Mouse (Mus musculus): ENCODE data around the gene H2-DMb2. TPM values are rescaled to one million over a fixed set of nuclear protein-coding genes. Genes with fewer than 3 reads are reported as not detected.

The H2-DMb2 gene
- polyA plus RNA-seq, 1 experiment = not detected

GRCm38 (mm10) chr17:34117421-34118112 lies 25.5 kb upstream of the H2-DMb2 start:
- Histone ChIP-seq H3K36me3 (ENCODE audit: control insufficient read depth, insufficient read depth, low read length, poor library complexity, severe bottlenecking) (peaks cover 67% of the 10 kb centered on the region), H3K9ac (ENCODE audit: low read depth, poor library complexity, severe bottlenecking) (peak overlapping the region; percentile 96), H3K9me3 (replicated peaks; ENCODE audit: control insufficient read depth, insufficient read depth, low read length, poor library complexity, severe bottlenecking) (no peaks in the 10 kb centered on the region), H3K27me3 (ENCODE audit: control insufficient read depth, insufficient read depth, low read length, poor library complexity, severe bottlenecking) (no peaks in the 10 kb centered on the region), H3K4me1 (ENCODE audit: control insufficient read depth, insufficient read depth, low read length) (no peaks in the 10 kb centered on the region), H3K4me3 (ENCODE audit: low read depth, low read length) (peak overlapping the region; percentile 96), H3K27ac (ENCODE audit: insufficient read depth, low read length) (no peak overlapping the region)
- TF ChIP-seq EP300 (IDR thresholded peaks at IDR 0.05; ENCODE audit: insufficient read depth, low read depth, low read length) (no peak), POLR2A (IDR thresholded peaks at IDR 0.05; ENCODE audit: insufficient read depth, low read length) (no peak), CTCF (IDR thresholded peaks at IDR 0.05; ENCODE audit: low read depth, low read length) (no peak)

GRCm38 (mm10) chr17:34118113-34118872 lies 24.8 kb upstream of the H2-DMb2 start:
- Histone ChIP-seq H3K9ac (ENCODE audit: low read depth, poor library complexity, severe bottlenecking) (peak overlapping the region; percentile 96), H3K27ac (ENCODE audit: insufficient read depth, low read length) (peak overlapping the region; percentile 46; the same call in 1 of the 2 replicates), H3K9me3 (replicated peaks; ENCODE audit: control insufficient read depth, insufficient read depth, low read length, poor library complexity, severe bottlenecking) (no peaks in the 10 kb centered on the region), H3K4me1 (ENCODE audit: control insufficient read depth, insufficient read depth, low read length) (no peaks in the 10 kb centered on the region), H3K27me3 (ENCODE audit: control insufficient read depth, insufficient read depth, low read length, poor library complexity, severe bottlenecking) (no peaks in the 10 kb centered on the region), H3K4me3 (ENCODE audit: low read depth, low read length) (peak overlapping the region; percentile 96), H3K36me3 (ENCODE audit: control insufficient read depth, insufficient read depth, low read length, poor library complexity, severe bottlenecking) (peaks cover 59% of the 10 kb centered on the region)
- TF ChIP-seq CTCF (IDR thresholded peaks at IDR 0.05; ENCODE audit: low read depth, low read length) (no peak), POLR2A (IDR thresholded peaks at IDR 0.05; ENCODE audit: insufficient read depth, low read length) (no peak), EP300 (IDR thresholded peaks at IDR 0.05; ENCODE audit: insufficient read depth, low read depth, low read length) (no peak)

GRCm38 (mm10) chr17:34118873-34119248 lies 24.2 kb upstream of the H2-DMb2 start:
- no peaks in the 10 kb centered on the region for H3K27me3 ChIP-seq (ENCODE audit: control insufficient read depth, insufficient read depth, low read length, poor library complexity, severe bottlenecking)
- H3K27ac ChIP-seq (ENCODE audit: insufficient read depth, low read length) = peak overlapping the region; percentile 46; the same call in 1 of the 2 replicates
- 0 out of 2 replicates have a peak, but pooled peaks have one; percentile 8 for TF ChIP-seq EP300 (IDR thresholded peaks at IDR 0.05; ENCODE audit: insufficient read depth, low read depth, low read length)
- TF ChIP-seq POLR2A (IDR thresholded peaks at IDR 0.05; ENCODE audit: insufficient read depth, low read length) = no peak
- peak overlapping the region; percentile 96 for H3K9ac ChIP-seq (ENCODE audit: low read depth, poor library complexity, severe bottlenecking)
- peaks cover 54% of the 10 kb centered on the region for H3K36me3 ChIP-seq (ENCODE audit: control insufficient read depth, insufficient read depth, low read length, poor library complexity, severe bottlenecking)
- no peaks in the 10 kb centered on the region for H3K4me1 ChIP-seq (ENCODE audit: control insufficient read depth, insufficient read depth, low read length)
- H3K9me3 ChIP-seq (replicated peaks; ENCODE audit: control insufficient read depth, insufficient read depth, low read length, poor library complexity, severe bottlenecking) = no peaks in the 10 kb centered on the region
- peak overlapping the region; percentile 96 for H3K4me3 ChIP-seq (ENCODE audit: low read depth, low read length)

- no peaks in the 10 kb centered on the region for H3K9me3 ChIP-seq (replicated peaks; ENCODE audit: control insufficient read depth, insufficient read depth, low read length, poor library complexity, severe bottlenecking)
- H3K36me3 ChIP-seq (ENCODE audit: control insufficient read depth, insufficient read depth, low read length, poor library complexity, severe bottlenecking) = peaks cover 47% of the 10 kb centered on the region
- H3K27ac ChIP-seq (ENCODE audit: insufficient read depth, low read length) = peak within 1 kb of the TSS; percentile 88
- TF ChIP-seq EP300 (IDR thresholded peaks at IDR 0.05; ENCODE audit: insufficient read depth, low read depth, low read length) (no peak), CTCF (IDR thresholded peaks at IDR 0.05; ENCODE audit: low read depth, low read length) (no peak), POLR2A (IDR thresholded peaks at IDR 0.05; ENCODE audit: insufficient read depth, low read length) (peak; percentile 99)
- H3K9ac ChIP-seq (ENCODE audit: low read depth, poor library complexity, severe bottlenecking) = peak within 1 kb of the TSS; percentile 98
- H3K4me1 ChIP-seq (ENCODE audit: control insufficient read depth, insufficient read depth, low read length) = no peaks in the 10 kb centered on the region
- no peaks in the 10 kb centered on the region for H3K27me3 ChIP-seq (ENCODE audit: control insufficient read depth, insufficient read depth, low read length, poor library complexity, severe bottlenecking)
- H3K4me3 ChIP-seq (ENCODE audit: low read depth, low read length) = peak within 1 kb of the TSS; percentile 96
Observed at GRCm38 (mm10) chr17:34119249-34120179, 23.6 kb upstream of the H2-DMb2 start, which contains the start of gene H2-DMa. Gene H2-DMa, plus strand, starts transcription at chr17:34119541.

- no peak for TF ChIP-seq CTCF (IDR thresholded peaks at IDR 0.05; ENCODE audit: low read depth, low read length)
- TF ChIP-seq POLR2A (IDR thresholded peaks at IDR 0.05; ENCODE audit: insufficient read depth, low read length) = no peak
- 0 out of 2 replicates have a peak, but pooled peaks have one; percentile 33 for TF ChIP-seq EP300 (IDR thresholded peaks at IDR 0.05; ENCODE audit: insufficient read depth, low read depth, low read length)
- no peaks in the 10 kb centered on the region for H3K4me1 ChIP-seq (ENCODE audit: control insufficient read depth, insufficient read depth, low read length)
- H3K27me3 ChIP-seq (ENCODE audit: control insufficient read depth, insufficient read depth, low read length, poor library complexity, severe bottlenecking) = no peaks in the 10 kb centered on the region
- peak overlapping the region; percentile 98 for H3K9ac ChIP-seq (ENCODE audit: low read depth, poor library complexity, severe bottlenecking)
- no peaks in the 10 kb centered on the region for H3K9me3 ChIP-seq (replicated peaks; ENCODE audit: control insufficient read depth, insufficient read depth, low read length, poor library complexity, severe bottlenecking)
- H3K27ac ChIP-seq (ENCODE audit: insufficient read depth, low read length) = peak overlapping the region; percentile 88
- H3K36me3 ChIP-seq (ENCODE audit: control insufficient read depth, insufficient read depth, low read length, poor library complexity, severe bottlenecking) = peaks cover 40% of the 10 kb centered on the region
- H3K4me3 ChIP-seq (ENCODE audit: low read depth, low read length) = peak overlapping the region; percentile 95
Observed at GRCm38 (mm10) chr17:34120180-34120723, 22.9 kb upstream of the H2-DMb2 start.

Data from ES-Bruce4 (cell line).